Mouse (Mus musculus): ENCODE measurements around the gene Pdzph1. TPM values are rescaled to one million over a fixed set of nuclear protein-coding genes. Genes with fewer than 3 reads are reported as not detected.
A peak's percentile ranks its signal among the peaks of the same experiment; 100 is the strongest.

Pdzph1 gene
- polyA plus RNA-seq (2014; fragmentation: Nextera tagmentation; extraction: Ambion mirVana): 8.6 and 10.9 TPM in 2 replicates

DNA sequence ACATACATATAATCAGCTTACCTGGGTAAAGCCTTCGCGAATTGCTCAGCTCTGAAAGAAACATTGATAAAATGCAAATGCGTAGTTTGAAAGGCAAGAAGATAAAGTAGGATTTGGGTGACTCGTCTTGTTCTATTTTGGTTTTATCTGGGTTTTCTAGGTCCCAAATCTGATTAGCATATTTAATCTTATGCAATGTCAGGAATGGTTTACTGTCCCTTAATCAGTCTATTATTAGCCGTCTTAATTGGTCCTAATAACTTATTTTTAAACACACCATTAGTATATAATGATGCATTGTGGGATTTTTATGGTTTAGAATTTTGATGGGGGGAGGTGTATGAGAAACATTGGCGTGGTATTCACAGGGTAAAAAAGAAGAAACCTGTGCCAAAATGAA, at the start of gene Pdzph1:
TSS of gene Pdzph1 (minus strand) at position 101 of the 400 bp plus-strand sequence.
- no peak for ATAC-seq (ENCODE audit: insufficient read depth, low FRiP score, low TSS enrichment)

GRCm38 (mm10) chr17:59039754-59040153, 48.6 kb upstream of the Pdzph1 start:
- Histone ChIP-seq H3K27ac (ENCODE audit: low read depth, low read length) (no peak overlapping the region), H3K27me3 (ENCODE audit: control insufficient read depth, insufficient read depth, low read length) (no peaks in the 10 kb centered on the region), H3K4me3 (ENCODE audit: low read depth, low read length) (no peak overlapping the region), H3K4me2 (ENCODE audit: low read depth) (no peak overlapping the region), H3K4me1 (ENCODE audit: control insufficient read depth, insufficient read depth, low read length) (no peaks in the 10 kb centered on the region), H3K9ac (ENCODE audit: low read length) (no peak overlapping the region), H3K36me3 (ENCODE audit: control insufficient read depth, insufficient read depth, low read length) (no peaks in the 10 kb centered on the region), H3K9me3 (ENCODE audit: control insufficient read depth, low read length) (no peaks in the 10 kb centered on the region)
- 64% methylated on average over 5 of the region's 5 CpGs for WGBS
- DNase-seq (ENCODE audit: low spot score) (no peak), ATAC-seq (ENCODE audit: insufficient read depth, low FRiP score, low TSS enrichment) (no peak)

More for the DNA sequence above, at the start of gene Pdzph1:
- no peaks in the 10 kb centered on the region for H3K9me3 ChIP-seq (ENCODE audit: control insufficient read depth, low read length)
- WGBS: 94% methylated on average over 6 of the region's 6 CpGs
- H3K4me2 ChIP-seq (ENCODE audit: low read depth): no peak within 1 kb of the TSS
- H3K27me3 ChIP-seq (ENCODE audit: control insufficient read depth, insufficient read depth, low read length): no peaks in the 10 kb centered on the region
- DNase-seq (ENCODE audit: low spot score): no peak
- H3K4me3 ChIP-seq (ENCODE audit: low read depth, low read length): no peak within 1 kb of the TSS
- H3K4me1 ChIP-seq (ENCODE audit: control insufficient read depth, insufficient read depth, low read length): no peaks in the 10 kb centered on the region
- no peak within 1 kb of the TSS for H3K9ac ChIP-seq (ENCODE audit: low read length)
- H3K27ac ChIP-seq (ENCODE audit: low read depth, low read length): no peak within 1 kb of the TSS
- no peaks in the 10 kb centered on the region for H3K36me3 ChIP-seq (ENCODE audit: control insufficient read depth, insufficient read depth, low read length)

- no peak overlapping the region for H3K9ac ChIP-seq (ENCODE audit: low read length)
- H3K27ac ChIP-seq (ENCODE audit: low read depth, low read length): no peak overlapping the region
- no peaks in the 10 kb centered on the region for H3K9me3 ChIP-seq (ENCODE audit: control insufficient read depth, low read length)
- DNase-seq (ENCODE audit: low spot score): no peak
- no peaks in the 10 kb centered on the region for H3K27me3 ChIP-seq (ENCODE audit: control insufficient read depth, insufficient read depth, low read length)
- no peaks in the 10 kb centered on the region for H3K4me1 ChIP-seq (ENCODE audit: control insufficient read depth, insufficient read depth, low read length)
- H3K4me2 ChIP-seq (ENCODE audit: low read depth): no peak overlapping the region
- H3K36me3 ChIP-seq (ENCODE audit: control insufficient read depth, insufficient read depth, low read length): no peaks in the 10 kb centered on the region
- H3K4me3 ChIP-seq (ENCODE audit: low read depth, low read length): no peak overlapping the region
- no peak for ATAC-seq (ENCODE audit: insufficient read depth, low FRiP score, low TSS enrichment)
- WGBS: 86% methylated on average over 3 of the region's 3 CpGs
Observed at GRCm38 (mm10) chr17:59033445-59033844, 42.3 kb upstream of the Pdzph1 start.

DNA sequence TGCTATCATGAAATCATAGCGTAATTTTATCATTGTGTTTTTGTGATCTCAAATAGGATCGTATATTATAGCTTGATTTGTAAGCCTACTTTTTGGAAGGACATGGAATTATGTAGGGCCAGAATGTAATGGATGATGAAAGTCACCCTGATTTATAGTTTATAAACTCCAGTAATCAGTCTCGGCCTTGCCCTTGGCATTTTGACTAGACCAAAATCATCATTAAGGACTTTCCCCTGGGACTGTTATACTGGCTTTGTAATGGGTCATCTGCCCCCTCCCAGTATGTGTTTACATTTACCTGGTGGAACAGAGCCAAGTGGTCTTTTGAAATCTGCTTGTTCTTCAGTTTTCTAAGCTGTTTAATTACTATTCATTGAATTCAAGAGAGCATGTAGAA, 35.2 kb upstream of the Pdzph1 start:
- Histone ChIP-seq H3K9me3 (ENCODE audit: control insufficient read depth, low read length) (no peaks in the 10 kb centered on the region), H3K27ac (ENCODE audit: low read depth, low read length) (no peak overlapping the region), H3K27me3 (ENCODE audit: control insufficient read depth, insufficient read depth, low read length) (no peaks in the 10 kb centered on the region), H3K9ac (ENCODE audit: low read length) (no peak overlapping the region), H3K4me3 (ENCODE audit: low read depth, low read length) (no peak overlapping the region), H3K4me1 (ENCODE audit: control insufficient read depth, insufficient read depth, low read length) (no peaks in the 10 kb centered on the region), H3K4me2 (ENCODE audit: low read depth) (no peak overlapping the region), H3K36me3 (ENCODE audit: control insufficient read depth, insufficient read depth, low read length) (no peaks in the 10 kb centered on the region)
- ATAC-seq (ENCODE audit: insufficient read depth, low FRiP score, low TSS enrichment) (no peak), DNase-seq (ENCODE audit: low spot score) (no peak)
- WGBS: 77% methylated on average over 3 of the region's 3 CpGs

GRCm38 (mm10) chr17:59024502-59024901, 33.3 kb upstream of the Pdzph1 start:
- Histone ChIP-seq H3K27me3 (ENCODE audit: control insufficient read depth, insufficient read depth, low read length) (no peaks in the 10 kb centered on the region), H3K36me3 (ENCODE audit: control insufficient read depth, insufficient read depth, low read length) (no peaks in the 10 kb centered on the region), H3K4me1 (ENCODE audit: control insufficient read depth, insufficient read depth, low read length) (no peaks in the 10 kb centered on the region), H3K4me2 (ENCODE audit: low read depth) (no peak overlapping the region), H3K9ac (ENCODE audit: low read length) (no peak overlapping the region), H3K9me3 (ENCODE audit: control insufficient read depth, low read length) (no peaks in the 10 kb centered on the region), H3K4me3 (ENCODE audit: low read depth, low read length) (no peak overlapping the region), H3K27ac (ENCODE audit: low read depth, low read length) (no peak overlapping the region)
- ATAC-seq (ENCODE audit: insufficient read depth, low FRiP score, low TSS enrichment) (no peak), DNase-seq (ENCODE audit: low spot score) (no peak)
- 25% methylated on average over 6 of the region's 6 CpGs for WGBS

- no peak overlapping the region for H3K4me3 ChIP-seq (ENCODE audit: low read depth, low read length)
- DNase-seq (ENCODE audit: low spot score) (no peak), ATAC-seq (ENCODE audit: insufficient read depth, low FRiP score, low TSS enrichment) (no peak)
- no peaks in the 10 kb centered on the region for H3K36me3 ChIP-seq (ENCODE audit: control insufficient read depth, insufficient read depth, low read length)
- no peaks in the 10 kb centered on the region for H3K4me1 ChIP-seq (ENCODE audit: control insufficient read depth, insufficient read depth, low read length)
- H3K4me2 ChIP-seq (ENCODE audit: low read depth): no peak overlapping the region
- 47% methylated on average over 5 of the region's 5 CpGs for WGBS
- H3K9ac ChIP-seq (ENCODE audit: low read length): no peak overlapping the region
- H3K27ac ChIP-seq (ENCODE audit: low read depth, low read length): no peak overlapping the region
- H3K9me3 ChIP-seq (ENCODE audit: control insufficient read depth, low read length): no peaks in the 10 kb centered on the region
- no peaks in the 10 kb centered on the region for H3K27me3 ChIP-seq (ENCODE audit: control insufficient read depth, insufficient read depth, low read length)
Observed at GRCm38 (mm10) chr17:59023971-59024370, 32.8 kb upstream of the Pdzph1 start.

GRCm38 (mm10) chr17:59018666-59019065, 27.5 kb upstream of the Pdzph1 start:
- Histone ChIP-seq H3K4me1 (ENCODE audit: control insufficient read depth, insufficient read depth, low read length) (no peaks in the 10 kb centered on the region), H3K4me2 (ENCODE audit: low read depth) (no peak overlapping the region), H3K9me3 (ENCODE audit: control insufficient read depth, low read length) (no peaks in the 10 kb centered on the region), H3K9ac (ENCODE audit: low read length) (no peak overlapping the region), H3K27me3 (ENCODE audit: control insufficient read depth, insufficient read depth, low read length) (no peaks in the 10 kb centered on the region), H3K4me3 (ENCODE audit: low read depth, low read length) (no peak overlapping the region), H3K27ac (ENCODE audit: low read depth, low read length) (no peak overlapping the region), H3K36me3 (ENCODE audit: control insufficient read depth, insufficient read depth, low read length) (no peaks in the 10 kb centered on the region)
- 95% methylated on average over 4 of the region's 4 CpGs for WGBS
- ATAC-seq (ENCODE audit: insufficient read depth, low FRiP score, low TSS enrichment) (no peak), DNase-seq (ENCODE audit: low spot score) (no peak)

DNA sequence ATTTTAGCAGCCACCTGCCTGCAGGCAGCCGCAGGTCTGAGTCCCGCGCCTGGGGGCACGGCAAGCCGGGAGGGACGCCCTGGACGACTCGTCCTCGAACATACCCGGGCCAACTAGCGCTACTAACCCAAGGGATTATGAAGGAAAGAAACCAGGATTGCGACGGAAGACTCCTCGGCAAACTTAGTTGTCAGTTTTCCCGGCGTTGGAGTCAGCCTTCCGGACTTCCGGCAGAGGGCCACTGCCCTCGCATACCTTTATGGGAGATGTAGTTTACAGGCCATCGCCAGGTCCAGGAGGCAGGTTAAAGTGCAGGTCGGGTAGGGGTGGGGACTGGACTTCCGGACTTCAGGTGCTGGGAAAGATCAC, 21.9 kb upstream of the Pdzph1 start, which contains the start of gene Nudt12:
TSS of gene Nudt12 (minus strand) at position 282 of the 369 bp plus-strand sequence.
- Histone ChIP-seq H3K4me2 (ENCODE audit: low read depth) (peak within 1 kb of the TSS; percentile 61), H3K27ac (ENCODE audit: low read depth, low read length) (no peak within 1 kb of the TSS), H3K36me3 (ENCODE audit: control insufficient read depth, insufficient read depth, low read length) (no peaks in the 10 kb centered on the region), H3K4me1 (ENCODE audit: control insufficient read depth, insufficient read depth, low read length) (no peaks in the 10 kb centered on the region), H3K9me3 (ENCODE audit: control insufficient read depth, low read length) (no peaks in the 10 kb centered on the region), H3K4me3 (ENCODE audit: low read depth, low read length) (peak within 1 kb of the TSS; percentile 57), H3K9ac (ENCODE audit: low read length) (peak within 1 kb of the TSS; percentile 71), H3K27me3 (ENCODE audit: control insufficient read depth, insufficient read depth, low read length) (no peaks in the 10 kb centered on the region)
- ATAC-seq (ENCODE audit: insufficient read depth, low FRiP score, low TSS enrichment): peak; percentile 86
- under 1% methylated on average over 22 of the region's 22 CpGs for WGBS
- peak; percentile 67 for DNase-seq (ENCODE audit: low spot score)

- H3K9ac ChIP-seq (ENCODE audit: low read length): peak overlapping the region; percentile 71
- no peaks in the 10 kb centered on the region for H3K9me3 ChIP-seq (ENCODE audit: control insufficient read depth, low read length)
- DNase-seq (ENCODE audit: low spot score) (no peak), ATAC-seq (ENCODE audit: insufficient read depth, low FRiP score, low TSS enrichment) (peak; percentile 75)
- H3K4me3 ChIP-seq (ENCODE audit: low read depth, low read length): peak overlapping the region; percentile 57
- H3K27me3 ChIP-seq (ENCODE audit: control insufficient read depth, insufficient read depth, low read length): no peaks in the 10 kb centered on the region
- H3K36me3 ChIP-seq (ENCODE audit: control insufficient read depth, insufficient read depth, low read length): no peaks in the 10 kb centered on the region
- no peak overlapping the region for H3K27ac ChIP-seq (ENCODE audit: low read depth, low read length)
- 9% methylated on average over 15 of the region's 15 CpGs for WGBS
- H3K4me2 ChIP-seq (ENCODE audit: low read depth): peak overlapping the region; percentile 61
- no peaks in the 10 kb centered on the region for H3K4me1 ChIP-seq (ENCODE audit: control insufficient read depth, insufficient read depth, low read length)
Observed at GRCm38 (mm10) chr17:59012421-59013090, 21.4 kb upstream of the Pdzph1 start.
